Mouse (Mus musculus): Measurements from ENCODE around the gene Cdca7l. TPM values are rescaled to one million over a fixed set of nuclear protein-coding genes. Genes with fewer than 3 reads are reported as not detected.

Cdca7l gene
- total RNA-seq, 2 experiments from 2014 or later: 0.74 to 0.81 TPM

DNA sequence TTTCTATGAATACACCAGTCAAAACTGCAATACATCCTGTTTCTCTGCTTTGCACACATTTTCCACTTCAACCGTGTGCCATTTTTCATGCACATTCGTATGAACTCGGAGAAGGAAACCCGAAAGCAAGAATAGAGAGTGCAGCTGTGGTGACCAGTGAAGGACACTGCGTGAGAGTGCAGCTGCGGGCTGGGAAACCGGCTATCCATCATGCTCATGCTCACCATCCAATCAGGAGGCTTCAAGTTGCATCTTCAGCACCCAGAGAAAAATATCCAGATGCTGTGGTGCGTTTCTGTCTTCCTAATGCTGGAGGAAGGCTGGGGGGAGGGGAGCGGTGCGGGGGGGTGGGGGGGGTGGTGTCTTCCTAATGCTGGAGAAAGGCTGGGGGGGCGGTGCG lies 3.5 kb downstream of the Cdca7l start:
- peak in 1 of 2 experiments; percentile 19 for DNase-seq (ENCODE audit: low spot score in 2 of 2)
- intact Hi-C loops (cut with DNase I): no loop called here

DNA sequence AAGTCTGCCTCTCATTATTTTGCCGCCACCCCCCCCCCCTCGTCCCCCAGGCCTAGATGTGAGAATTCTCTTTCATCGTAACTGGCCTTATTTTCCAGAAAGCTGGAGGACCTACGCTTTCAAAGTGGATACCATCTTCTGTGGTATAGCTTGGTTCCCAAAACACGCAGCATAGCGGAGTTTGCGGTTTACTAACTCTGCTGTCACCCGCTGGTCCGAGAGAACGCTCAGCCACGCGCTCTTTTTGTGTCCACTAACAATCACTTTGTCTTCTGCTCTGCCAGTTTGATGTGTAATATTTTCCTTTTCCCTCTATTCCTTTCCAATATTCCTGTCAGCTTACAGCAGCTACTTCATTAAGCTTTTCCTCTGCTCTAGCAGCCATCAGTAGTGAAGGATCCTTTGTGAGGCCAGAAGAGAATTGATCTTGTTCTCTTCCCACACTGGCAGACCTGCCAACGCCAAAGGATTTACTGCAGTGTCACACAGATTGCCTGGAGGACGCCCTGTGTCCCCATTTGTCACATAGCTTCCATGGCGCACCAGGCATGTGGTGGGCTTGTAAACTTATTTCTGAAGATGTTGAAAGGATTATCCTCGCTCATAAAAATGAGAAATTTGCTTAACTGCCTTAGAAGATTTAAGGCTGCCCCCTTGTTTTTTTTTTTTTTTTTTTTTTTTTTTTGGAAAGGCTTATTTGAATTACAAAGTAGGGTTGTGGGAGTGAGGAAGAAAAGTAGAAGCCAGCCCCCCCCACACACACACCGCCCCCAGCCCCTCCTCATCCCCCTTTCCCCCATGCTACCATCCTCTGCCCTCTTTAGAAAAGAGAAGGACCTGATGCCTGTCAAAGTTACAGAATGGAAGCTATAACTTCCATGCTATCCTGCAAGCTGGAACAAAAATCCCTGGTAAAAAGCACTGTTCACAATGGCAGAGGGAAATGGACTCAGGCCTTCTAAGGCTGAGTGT lies 4.6 kb downstream of the Cdca7l start:
- intact Hi-C loops (cut with DNase I): no loop called here
- no peak for DNase-seq (ENCODE audit: low spot score in 2 of 2)

DNA sequence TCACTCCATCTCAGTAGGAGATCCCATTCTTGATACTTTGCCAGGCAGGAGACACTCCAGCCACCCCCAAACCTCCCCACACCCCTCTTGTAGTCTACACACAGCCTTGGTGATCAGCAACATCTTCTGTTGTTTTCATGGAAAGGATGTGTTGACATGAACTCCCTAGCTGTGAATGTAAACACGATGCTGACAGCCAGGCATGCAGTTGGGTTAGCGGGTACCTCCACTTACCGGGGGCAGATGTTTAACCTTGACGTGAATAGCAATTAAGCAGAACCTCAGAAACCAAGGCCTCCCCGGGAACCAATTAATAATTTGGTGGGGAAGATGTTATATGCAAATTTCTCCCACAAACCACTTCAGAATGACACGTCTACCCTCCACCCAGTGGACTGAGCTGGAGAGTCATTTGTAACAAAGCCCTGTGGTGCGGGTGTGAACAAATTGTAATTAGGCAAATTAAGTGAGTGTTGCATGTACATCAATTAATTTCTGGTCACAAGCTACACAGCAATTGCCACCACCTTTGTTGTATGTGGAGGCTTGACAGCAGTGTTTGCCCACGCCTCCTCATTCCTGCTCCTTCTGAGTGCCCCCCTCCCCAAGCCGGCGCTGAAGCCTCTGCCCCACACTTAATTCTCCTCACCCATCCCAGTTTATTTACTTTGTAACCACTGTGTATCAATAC lies 5.4 kb downstream of the Cdca7l start:
- DNase-seq (ENCODE audit: low spot score in 2 of 2): no peak
- intact Hi-C loops (cut with DNase I): loop anchor here (10.0 kb wide), 1 partner anchor 1035 kb away; the partner anchor contains the start of gene Sp8

DNA sequence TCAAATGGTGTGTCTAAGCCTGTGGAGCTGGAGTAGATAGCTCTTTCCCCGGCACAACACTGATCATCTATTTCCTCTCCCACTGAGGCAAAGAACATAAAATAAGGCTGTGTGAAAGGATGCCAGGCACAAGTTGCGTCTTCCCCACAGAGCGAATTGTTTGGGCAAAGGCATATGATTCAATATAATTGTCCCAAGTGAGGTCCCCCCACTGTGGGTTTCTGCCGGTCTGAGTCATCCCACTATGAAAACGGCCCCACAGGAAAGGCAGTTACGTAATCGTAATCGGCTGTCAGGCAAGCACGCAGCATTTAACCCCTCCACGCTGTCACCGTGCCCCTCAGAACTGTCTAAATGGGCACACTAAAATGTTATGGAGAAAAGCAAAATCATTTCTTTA lies 6.0 kb downstream of the Cdca7l start:
- intact Hi-C loops (cut with DNase I): loop anchor here (10.0 kb wide), 1 partner anchor 1035 kb away; the partner anchor contains the start of gene Sp8
- DNase-seq (ENCODE audit: low spot score in 2 of 2): no peak

DNA sequence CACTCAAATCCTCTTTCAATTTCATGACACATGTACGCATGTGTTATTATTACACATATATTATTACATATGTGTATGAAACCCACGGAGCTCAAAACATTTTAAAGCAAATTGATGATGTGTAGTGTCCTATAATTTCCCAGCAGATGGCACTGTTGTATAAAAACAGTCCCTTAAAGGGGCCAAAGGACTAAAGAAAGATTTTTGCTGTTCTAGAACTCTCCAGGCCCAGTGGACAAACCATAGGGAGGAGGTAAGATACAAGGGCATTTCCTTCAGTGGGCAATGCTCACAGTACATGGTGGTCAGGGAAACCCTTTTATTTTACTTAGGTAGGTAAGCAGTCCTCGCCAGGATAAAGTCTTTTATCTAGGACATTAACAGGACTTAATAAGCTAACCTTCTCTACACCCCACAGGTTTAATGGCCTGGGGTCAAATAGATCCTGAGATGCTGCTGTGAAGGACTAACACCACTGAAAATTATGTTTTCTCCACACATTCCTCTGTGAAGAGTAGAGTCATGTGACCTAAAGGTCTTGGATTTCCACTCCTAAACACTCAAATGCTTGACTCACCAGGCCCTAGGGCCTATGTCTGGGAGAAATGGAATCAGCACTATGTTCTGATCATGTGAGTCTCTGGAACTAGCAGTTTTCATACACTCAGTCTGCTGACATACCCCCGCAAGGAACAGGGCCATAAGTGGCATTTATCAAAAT lies 16.2 kb downstream of the Cdca7l start:
- no peak for DNase-seq (ENCODE audit: low spot score in 2 of 2)
- intact Hi-C loops (cut with DNase I): no loop called here

- intact Hi-C loops (cut with DNase I): no loop called here
- no peak for DNase-seq (ENCODE audit: low spot score in 2 of 2)
Measured at GRCm38 (mm10) chr12:117820859-117821221, 16.8 kb downstream of the Cdca7l start.

- intact Hi-C loops (cut with DNase I): no loop called here
Measured at GRCm38 (mm10) chr12:117821394-117821793, 17.3 kb downstream of the Cdca7l start.

GRCm38 (mm10) chr12:117828350-117828749 lies 24.3 kb downstream of the Cdca7l start:
- DNase-seq (ENCODE audit: low spot score in 2 of 2): no peak
- intact Hi-C loops (cut with DNase I): no loop called here

More at GRCm38 (mm10) chr12:117821394-117821793, 17.3 kb downstream of the Cdca7l start:
- no peak for DNase-seq (ENCODE audit: low spot score in 2 of 2)

- DNase-seq (ENCODE audit: low spot score in 2 of 2): no peak
- intact Hi-C loops (cut with DNase I): no loop called here
Measured at GRCm38 (mm10) chr12:117831351-117831961, 27.4 kb downstream of the Cdca7l start.

- intact Hi-C loops (cut with DNase I): no loop called here
- DNase-seq (ENCODE audit: low spot score in 2 of 2): no peak
Measured at GRCm38 (mm10) chr12:117832190-117832589, 28.1 kb downstream of the Cdca7l start.

GRCm38 (mm10) chr12:117834652-117835051 lies 30.6 kb downstream of the Cdca7l start:
- intact Hi-C loops (cut with DNase I): no loop called here
- no peak for DNase-seq (ENCODE audit: low spot score in 2 of 2)

- DNase-seq (ENCODE audit: low spot score in 2 of 2): no peak
- intact Hi-C loops (cut with DNase I): no loop called here
Measured at GRCm38 (mm10) chr12:117835371-117835770, 31.3 kb downstream of the Cdca7l start.

DNA sequence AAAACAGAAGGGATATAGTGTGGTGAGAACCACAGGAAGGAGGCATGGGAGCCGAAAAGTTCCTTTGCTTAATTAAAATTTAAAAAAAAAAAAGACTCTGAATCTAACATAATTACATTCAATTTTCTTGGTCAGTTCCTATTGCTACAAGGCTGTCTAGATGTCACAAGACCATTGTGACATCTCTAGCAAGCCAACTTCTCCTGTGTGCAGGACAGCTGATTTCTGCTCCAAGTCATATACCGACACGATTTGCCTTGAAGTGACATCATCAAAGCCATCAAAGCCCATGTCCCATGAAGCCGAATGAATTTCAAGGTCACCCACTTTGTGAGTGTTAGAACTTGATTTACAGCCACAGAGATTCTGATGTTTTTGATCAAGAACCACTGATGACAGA lies 33.3 kb downstream of the Cdca7l start:
- no peak for DNase-seq (ENCODE audit: low spot score in 2 of 2)
- intact Hi-C loops (cut with DNase I): no loop called here

GRCm38 (mm10) chr12:117840705-117841104 lies 36.6 kb downstream of the Cdca7l start:
- DNase-seq (ENCODE audit: low spot score in 2 of 2): no peak
- intact Hi-C loops (cut with DNase I): no loop called here

GRCm38 (mm10) chr12:117842676-117843075 lies 38.6 kb downstream of the Cdca7l start:
- intact Hi-C loops (cut with DNase I): no loop called here
- no peak for DNase-seq (ENCODE audit: low spot score in 2 of 2)

DNA sequence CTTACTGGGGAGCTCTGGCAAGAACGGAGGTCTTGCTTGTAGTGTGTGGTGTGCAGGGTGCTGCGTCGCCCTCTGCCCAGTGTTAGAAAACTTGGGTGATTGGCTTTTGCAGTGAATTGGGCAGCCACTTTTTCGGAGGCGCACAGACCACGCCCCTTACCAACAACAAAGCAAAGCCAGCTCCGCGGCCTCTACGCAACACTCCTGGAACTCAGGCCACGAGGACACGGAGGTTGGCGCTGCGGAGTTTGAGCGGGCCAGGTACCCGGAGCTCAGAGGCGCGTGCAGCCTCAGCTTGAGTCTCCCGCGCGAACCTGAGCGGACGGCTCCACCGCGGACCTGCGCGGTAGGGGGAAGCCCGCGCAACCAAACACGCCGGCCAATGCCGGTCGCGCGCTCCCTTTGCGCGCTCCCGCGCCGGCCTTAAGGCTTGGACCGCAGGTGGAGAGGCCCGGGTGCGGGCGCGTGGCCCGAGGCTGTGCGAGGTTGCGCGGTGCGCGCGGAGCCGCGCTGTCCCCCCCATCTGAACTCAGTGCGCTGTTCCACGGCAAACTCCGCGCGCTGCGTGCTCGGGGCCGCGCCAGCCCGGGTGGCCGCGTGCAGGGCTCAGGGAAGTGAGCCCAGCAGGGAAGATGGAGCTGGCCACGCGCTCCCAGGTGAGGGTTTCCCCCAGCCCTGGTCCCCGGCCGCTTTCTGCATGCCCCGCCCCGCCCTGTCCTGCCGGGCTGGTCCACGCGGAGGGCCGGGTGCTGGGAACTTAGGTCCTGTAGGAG lies 39.4 kb downstream of the Cdca7l start:
- peak; percentile 33 to 55 for DNase-seq (ENCODE audit: low spot score in 2 of 2)
- intact Hi-C loops (cut with DNase I): no loop called here

GRCm38 (mm10) chr12:117844075-117844408 lies 40.0 kb downstream of the Cdca7l start:
- no peak for DNase-seq (ENCODE audit: low spot score in 2 of 2)
- intact Hi-C loops (cut with DNase I): no loop called here

GRCm38 (mm10) chr12:117844917-117845316 lies 40.8 kb downstream of the Cdca7l start:
- intact Hi-C loops (cut with DNase I): no loop called here
- no peak for DNase-seq (ENCODE audit: low spot score in 2 of 2)

- intact Hi-C loops (cut with DNase I): no loop called here
- DNase-seq (ENCODE audit: low spot score in 2 of 2): no peak
Measured at GRCm38 (mm10) chr12:117848621-117849020, 44.5 kb downstream of the Cdca7l start.
